Mouse (Mus musculus) heart, embryonic 14.5 days (tissue): ENCODE data around the gene Fam198a. TPM values are rescaled to one million over a fixed set of nuclear protein-coding genes. Genes with fewer than 3 reads are reported as not detected.

Experiments
- ATAC-seq: fragments of 200-750 bp; cut with Nextera tagmentation; 2 replicates; pipeline ENCODE4 v1.8.0; 2017; ENCODE audit warnings: low read depth, moderate TSS enrichment; ENCODE audit not compliant: insufficient number of reproducible peaks, insufficient read depth, low FRiP score
- H3K27ac ChIP-seq, 2 experiments: fragments of 200-500 bp in 1 of 2; fragments of 300-500 bp in 1 of 2; sonication (generic) in 1 of 2; replicated peaks in 1 of 2; 2 replicates each; pipeline ENCODE4 v1.5.1; 2012 to 2014; ENCODE audit warnings: low read depth in 2 of 2, low read length in 2 of 2, control low read depth in 1 of 2, mild to moderate bottlenecking in 1 of 2, mixed read lengths in 1 of 2; ENCODE audit not compliant: control insufficient read depth in 1 of 2, insufficient read depth in 1 of 2
- H3K27me3 ChIP-seq: fragments of 300-500 bp; sonication (generic); 2 replicates; pipeline ENCODE4 v1.6.1; 2014; ENCODE audit warnings: mild to moderate bottlenecking, low read length, control low read depth; ENCODE audit not compliant: control insufficient read depth, insufficient read depth
- H3K36me3 ChIP-seq: fragments of 300-500 bp; sonication (generic); 2 replicates; pipeline ENCODE4 v1.6.1; 2014; ENCODE audit warnings: mild to moderate bottlenecking, control low read depth, low read length, mixed read lengths; ENCODE audit not compliant: control insufficient read depth, insufficient read depth
- H3K4me1 ChIP-seq, 2 experiments: fragments of 200-500 bp in 1 of 2; fragments of 300-500 bp in 1 of 2; sonication (generic) in 1 of 2; 2 replicates each; pipeline ENCODE4 v1.6.1; 2012 to 2014; ENCODE audit warnings: low read length in 2 of 2, control low read depth in 1 of 2, mixed read lengths in 1 of 2; ENCODE audit not compliant: control insufficient read depth in 2 of 2, insufficient read depth in 2 of 2
- H3K4me2 ChIP-seq: fragments of 300-500 bp; sonication (generic); 2 replicates; pipeline ENCODE4 v1.6.1; 2014; ENCODE audit warnings: mild to moderate bottlenecking, low read length
- H3K4me3 ChIP-seq, 2 experiments: fragments of 200-500 bp in 1 of 2; fragments of 300-500 bp in 1 of 2; sonication (generic) in 1 of 2; 2 replicates each; pipeline ENCODE4 v1.5.1; 2012 to 2014; ENCODE audit warnings: low read length in 2 of 2, mild to moderate bottlenecking in 2 of 2, control low read depth in 1 of 2, low read depth in 1 of 2, moderate library complexity in 1 of 2; ENCODE audit not compliant: control insufficient read depth in 1 of 2, insufficient read depth in 1 of 2
- H3K9ac ChIP-seq: fragments of 300-500 bp; sonication (generic); 2 replicates; pipeline ENCODE4 v1.6.1; 2014; ENCODE audit warnings: mild to moderate bottlenecking, low read length
- H3K9me3 ChIP-seq: fragments of 300-500 bp; sonication (generic); 2 replicates; pipeline ENCODE4 v1.6.1; 2016; ENCODE audit warnings: low read length, control low read depth; ENCODE audit not compliant: control insufficient read depth
- WGBS: fragments of 180-500 bp; shearing (Covaris S2); extraction: QIAGEN DNeasy Blood & Tissue Kit; methylation state at CpG from one replicate; pipeline ENCODE4 v1.1.7; 2014; 5-methylcytosine and 5-hydroxymethylcytosine counted together
- polyA plus RNA-seq: library from polyadenylated mRNA; unstranded; fragments of >200 nt; fragmentation: Nextera tagmentation; extraction: Ambion mirVana; gene quantifications from 2 replicates; pipeline ENCODE4 v1.2.1, GENCODE M21; 2014

The Fam198a gene
- polyA plus RNA-seq, 1 experiment from 2014 or later, result 1.6 TPM

GRCm38 (mm10) chr9:121926634-121927405 is 24.0 kb upstream of the Fam198a start:
- H3K9me3 ChIP-seq, result no peaks in the 10 kb centered on the region
- H3K4me2 ChIP-seq, result no peak overlapping the region
- H3K27ac ChIP-seq, result no peak overlapping the region
- no peaks in the 10 kb centered on the region; the same call in 1 of the 2 replicates for H3K27me3 ChIP-seq
- no peaks in the 10 kb centered on the region for H3K36me3 ChIP-seq
- H3K9ac ChIP-seq, result no peak overlapping the region
- H3K4me1 ChIP-seq, result peaks cover 0 to 4% of the 10 kb centered on the region in 2 experiments; a peak in 2 of 4 replicates
- no peak overlapping the region for H3K4me3 ChIP-seq
- no peak for ATAC-seq
- 55% methylated on average over 11 of the region's 11 CpGs for WGBS

- Histone ChIP-seq H3K27ac (no peak overlapping the region), H3K27me3 (no peaks in the 10 kb centered on the region; the same call in 1 of the 2 replicates), H3K4me2 (no peak overlapping the region), H3K9me3 (no peaks in the 10 kb centered on the region), H3K9ac (no peak overlapping the region), H3K36me3 (no peaks in the 10 kb centered on the region), H3K4me3 (no peak overlapping the region), H3K4me1 (peaks cover 0 to 4% of the 10 kb centered on the region in 2 experiments; a peak in 2 of 4 replicates)
- no peak for ATAC-seq
- 75% methylated on average over 7 of the region's 7 CpGs for WGBS
Observed at GRCm38 (mm10) chr9:121927721-121928120, 23.1 kb upstream of the Fam198a start.

GRCm38 (mm10) chr9:121928498-121928897 is 22.3 kb upstream of the Fam198a start:
- H3K4me1 ChIP-seq, result peaks cover 0 to 4% of the 10 kb centered on the region in 2 experiments; a peak in 2 of 4 replicates
- no peaks in the 10 kb centered on the region for H3K36me3 ChIP-seq
- WGBS, result 31% methylated on average over 2 of the region's 2 CpGs
- ATAC-seq, result no peak
- no peaks in the 10 kb centered on the region for H3K9me3 ChIP-seq
- H3K4me3 ChIP-seq, result no peak overlapping the region
- no peak overlapping the region for H3K27ac ChIP-seq
- H3K9ac ChIP-seq, result no peak overlapping the region
- no peaks in the 10 kb centered on the region; the same call in 1 of the 2 replicates for H3K27me3 ChIP-seq
- H3K4me2 ChIP-seq, result no peak overlapping the region

- Histone ChIP-seq H3K27ac (no peak overlapping the region), H3K36me3 (no peaks in the 10 kb centered on the region), H3K4me1 (no peaks in the 10 kb centered on the region; a peak in 1 of 4 replicates), H3K9ac (no peak overlapping the region), H3K4me3 (no peak overlapping the region), H3K27me3 (no peaks in the 10 kb centered on the region; the same call in 1 of the 2 replicates), H3K4me2 (no peak overlapping the region), H3K9me3 (no peaks in the 10 kb centered on the region)
- ATAC-seq, result no peak
- WGBS, result 74% methylated on average over 4 of the region's 4 CpGs
Observed at GRCm38 (mm10) chr9:121934856-121935255, 15.9 kb upstream of the Fam198a start.

- Histone ChIP-seq H3K36me3 (no peaks in the 10 kb centered on the region), H3K27me3 (no peaks in the 10 kb centered on the region; the same call in 1 of the 2 replicates), H3K9me3 (no peaks in the 10 kb centered on the region), H3K4me3 (no peak overlapping the region), H3K4me2 (no peak overlapping the region), H3K9ac (no peak overlapping the region), H3K27ac (no peak overlapping the region), H3K4me1 (no peaks in the 10 kb centered on the region; a peak in 1 of 4 replicates)
- no peak for ATAC-seq
- 63% methylated on average over 1 of the region's 1 CpGs for WGBS
Observed at GRCm38 (mm10) chr9:121936952-121937351, 13.8 kb upstream of the Fam198a start.

GRCm38 (mm10) chr9:121937451-121937864 is 13.3 kb upstream of the Fam198a start:
- Histone ChIP-seq H3K9ac (peak overlapping the region; percentile 61; the same call in 1 of the 2 replicates), H3K4me2 (peak overlapping the region; percentile 58), H3K9me3 (no peaks in the 10 kb centered on the region), H3K4me1 (no peaks in the 10 kb centered on the region; a peak in 1 of 4 replicates), H3K4me3 (peak overlapping the region; percentile 41 to 54; a peak in 3 of 4 replicates), H3K36me3 (no peaks in the 10 kb centered on the region), H3K27me3 (no peaks in the 10 kb centered on the region; the same call in 1 of the 2 replicates), H3K27ac (no peak overlapping the region)
- 48% methylated on average over 6 of the region's 6 CpGs for WGBS
- no peak for ATAC-seq

- Histone ChIP-seq H3K4me2 (peak overlapping the region; percentile 58), H3K4me3 (peak overlapping the region; percentile 41 to 54), H3K27me3 (no peaks in the 10 kb centered on the region; the same call in 1 of the 2 replicates), H3K27ac (no peak overlapping the region), H3K9me3 (no peaks in the 10 kb centered on the region), H3K36me3 (no peaks in the 10 kb centered on the region), H3K9ac (peak overlapping the region; percentile 61), H3K4me1 (no peaks in the 10 kb centered on the region; a peak in 1 of 4 replicates)
- ATAC-seq, result no peak
- 49% methylated on average over 21 of the region's 21 CpGs for WGBS
Observed at GRCm38 (mm10) chr9:121937944-121938355, 12.8 kb upstream of the Fam198a start.
